Mouse (Mus musculus): Measurements from ENCODE around the gene Spef2.

DNA sequence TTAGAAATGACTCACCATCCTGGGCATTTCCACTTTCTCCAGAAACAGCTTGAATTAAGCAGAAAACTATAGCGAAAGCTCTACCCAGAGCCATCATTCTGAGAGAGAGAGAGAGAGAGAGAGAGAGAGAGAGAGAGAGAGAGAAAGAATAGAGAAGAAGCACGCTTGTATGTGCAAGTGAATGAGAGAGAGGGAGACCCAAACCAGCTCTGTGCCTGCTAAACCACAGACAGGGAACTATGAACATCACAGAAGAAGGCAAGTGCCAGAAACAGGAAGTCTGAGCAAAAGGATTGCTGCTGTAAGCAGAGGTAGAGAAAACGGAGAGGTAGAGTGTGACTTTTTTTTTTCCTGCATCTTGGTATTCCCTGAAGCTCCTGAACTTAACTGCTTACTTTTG, 219.0 kb downstream of the Spef2 start:
- TF ChIP-seq CTCF (IDR thresholded peaks at IDR 0.05; ENCODE audit: extremely low read depth, insufficient read depth, low read length) = no peak
- no peak for TF ChIP-seq POLR2A (IDR thresholded peaks at IDR 0.05; ENCODE audit: extremely low read depth, insufficient read depth, low read length)
